Mouse (Mus musculus) hematopoietic stem cell, adult 5-6 weeks (primary cell): Measurements from ENCODE around the gene H1foo. TPM values are rescaled to one million over a fixed set of nuclear protein-coding genes. Genes with fewer than 3 reads are reported as not detected.

Experiments
- ATAC-seq, 2 experiments: fragments of 125-278 bp in 1 of 2; replicated peaks in 1 of 2; 2 replicates each; pipeline ENCODE4 v1.8.0; 2016 to 2017; ENCODE audit warnings: inconsistent platforms in 2 of 2, mild to moderate bottlenecking in 2 of 2, moderate number of reproducible peaks in 2 of 2, low read depth in 1 of 2, moderate TSS enrichment in 1 of 2; ENCODE audit not compliant: low FRiP score in 2 of 2, poor library complexity in 2 of 2, severe bottlenecking in 2 of 2, insufficient read depth in 1 of 2, low TSS enrichment in 1 of 2
- total RNA-seq: library from RNA; stranded (forward); fragments of 172-1452, 232-1000 nt; gene quantifications from 2 replicates; pipeline ENCODE4 v1.2.3, GENCODE M21; 2017

The H1foo gene
- total RNA-seq, 1 experiment from 2014 or later = not detected

DNA sequence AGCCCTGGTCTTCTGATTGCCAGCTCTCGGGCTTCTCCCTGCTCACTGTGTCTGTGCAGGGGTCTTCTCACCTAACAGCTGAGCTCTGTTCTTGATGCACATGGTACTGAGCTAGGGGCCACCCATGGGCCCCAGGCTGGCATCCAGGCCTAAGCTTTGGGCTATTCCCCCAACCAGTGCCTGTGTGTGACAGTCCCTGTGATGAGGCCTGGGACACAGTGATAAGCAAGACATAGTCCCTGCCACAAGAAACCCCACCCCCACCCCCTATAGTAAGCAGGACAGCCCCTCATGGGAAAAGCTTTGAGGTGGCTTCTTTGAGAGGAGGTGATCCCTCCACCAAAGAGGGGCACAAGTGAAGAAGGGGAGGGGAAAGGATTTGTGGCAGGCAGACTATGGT, 26.1 kb upstream of the H1foo start:
- ATAC-seq = no peak

DNA sequence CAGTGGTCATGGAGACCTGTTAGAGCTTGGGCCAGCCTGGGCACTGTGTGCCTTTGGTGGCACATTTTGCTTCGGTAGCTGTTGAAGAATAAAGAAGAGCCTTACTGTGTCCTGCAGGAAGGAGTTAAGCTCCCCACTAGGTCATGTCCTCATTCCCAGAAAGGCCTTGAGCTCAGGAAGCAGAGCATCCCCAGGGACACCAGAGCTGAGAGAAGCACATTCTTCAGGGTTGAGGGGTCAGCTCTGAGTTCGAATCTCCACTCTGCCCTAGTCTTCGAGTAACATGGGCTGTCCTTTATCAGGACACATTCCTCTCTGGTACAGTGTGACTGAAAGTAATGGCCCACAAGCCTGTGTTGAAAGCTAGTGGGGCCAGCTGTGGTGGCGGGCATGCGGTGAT, 24.9 kb upstream of the H1foo start:
- ATAC-seq = no peak

DNA sequence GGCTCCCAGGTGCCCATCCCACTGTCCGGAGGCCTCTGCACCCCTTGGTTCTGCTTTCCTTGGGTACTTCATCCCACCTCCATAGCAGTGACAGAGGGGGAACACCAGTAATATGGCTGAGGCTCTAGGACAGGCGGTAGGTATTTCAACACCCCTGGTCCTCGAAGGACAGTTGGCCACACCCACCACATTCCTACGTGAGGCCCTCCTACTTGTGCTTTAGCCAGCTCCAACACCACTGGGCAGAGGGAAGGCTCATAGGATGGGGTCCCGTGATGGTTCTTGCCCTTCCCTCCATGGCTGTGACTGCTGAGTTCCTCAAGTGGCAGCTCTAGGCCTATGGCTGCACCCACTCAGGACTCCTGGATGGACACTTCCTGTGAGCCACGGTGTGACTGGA, 19.9 kb upstream of the H1foo start:
- no peak for ATAC-seq

DNA sequence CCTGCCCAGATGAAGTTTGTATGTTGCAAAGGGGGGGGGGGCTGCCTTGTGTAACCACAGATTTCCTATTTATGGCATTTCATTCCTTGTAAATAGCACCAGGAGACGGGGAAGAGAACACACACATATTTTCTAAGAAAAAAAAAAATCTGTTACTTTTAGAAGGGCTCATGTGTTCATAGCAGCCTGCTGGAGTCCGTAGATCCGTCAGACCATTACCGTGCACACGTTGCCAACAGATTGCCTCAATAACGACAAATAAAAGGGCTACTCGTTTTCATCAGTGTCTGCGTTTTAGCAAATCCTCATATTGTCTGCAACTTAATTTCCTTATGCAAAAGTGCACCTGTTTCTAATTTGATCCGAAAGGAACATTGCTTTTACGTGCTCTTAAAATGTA, 18.3 kb upstream of the H1foo start:
- ATAC-seq = no peak

DNA sequence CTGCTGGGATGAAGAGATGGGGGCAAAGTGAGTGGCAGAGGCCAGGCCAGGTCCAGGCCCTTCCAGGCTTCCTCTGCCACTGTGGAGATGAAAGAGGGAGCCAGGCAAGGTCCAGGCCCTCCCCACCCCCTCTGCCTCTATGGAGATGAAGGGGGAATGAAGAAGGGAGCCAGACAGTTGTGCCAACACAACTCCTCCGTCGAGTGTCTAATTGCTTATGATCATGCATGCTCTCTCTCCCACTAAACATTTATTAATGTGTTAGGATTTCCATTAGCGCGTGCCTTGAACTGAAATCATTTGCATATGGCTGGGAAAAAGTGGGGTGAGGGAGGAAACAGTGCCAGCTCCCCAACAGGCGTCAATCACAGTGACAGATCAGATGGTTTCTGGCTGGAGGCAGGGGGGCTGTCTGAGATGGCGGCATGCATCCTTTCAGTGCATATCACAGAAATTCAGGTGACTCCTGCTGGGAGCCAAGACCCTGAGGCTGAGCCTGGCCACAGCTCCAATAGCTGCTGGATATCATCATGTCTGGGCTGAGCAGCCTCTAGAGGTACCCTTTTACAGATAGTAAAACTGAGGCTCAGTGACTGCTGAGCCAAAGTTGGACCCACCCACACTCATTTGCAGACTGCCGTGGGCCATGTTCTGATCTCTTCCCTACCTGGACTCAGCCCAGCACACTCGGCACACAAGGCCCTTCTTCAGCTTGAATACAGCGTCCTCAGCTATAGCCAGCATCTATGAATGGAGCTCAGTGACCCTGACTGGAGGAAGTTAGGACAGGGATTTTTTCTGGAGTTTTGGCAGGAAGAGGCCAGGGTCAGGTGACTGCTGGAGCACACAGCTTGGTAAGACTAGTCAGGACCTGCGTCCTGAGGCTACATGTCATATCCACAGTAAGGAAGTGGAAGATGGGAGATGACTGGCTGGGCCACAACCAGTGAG, 17.2 kb upstream of the H1foo start:
- ATAC-seq = no peak

DNA sequence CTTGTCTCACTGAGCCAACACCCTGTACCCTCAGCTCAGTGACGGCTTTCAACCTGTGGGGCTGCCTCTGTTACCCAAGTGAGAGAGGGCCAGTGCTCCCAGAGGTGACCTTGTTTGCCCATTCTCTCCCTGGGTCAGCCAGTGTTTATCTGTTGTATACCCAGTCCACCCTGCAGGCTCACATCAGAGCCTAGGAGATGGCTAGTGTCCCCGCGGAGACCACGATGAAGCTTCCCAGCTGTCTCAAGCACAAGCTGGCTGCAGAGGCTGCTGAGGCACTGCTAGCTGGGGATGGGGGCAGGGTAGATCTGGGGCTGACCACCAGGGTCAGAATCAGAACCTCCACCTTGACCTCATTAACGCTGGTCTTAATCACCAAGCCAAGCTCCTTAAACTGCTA, 14.7 kb upstream of the H1foo start:
- ATAC-seq = no peak

DNA sequence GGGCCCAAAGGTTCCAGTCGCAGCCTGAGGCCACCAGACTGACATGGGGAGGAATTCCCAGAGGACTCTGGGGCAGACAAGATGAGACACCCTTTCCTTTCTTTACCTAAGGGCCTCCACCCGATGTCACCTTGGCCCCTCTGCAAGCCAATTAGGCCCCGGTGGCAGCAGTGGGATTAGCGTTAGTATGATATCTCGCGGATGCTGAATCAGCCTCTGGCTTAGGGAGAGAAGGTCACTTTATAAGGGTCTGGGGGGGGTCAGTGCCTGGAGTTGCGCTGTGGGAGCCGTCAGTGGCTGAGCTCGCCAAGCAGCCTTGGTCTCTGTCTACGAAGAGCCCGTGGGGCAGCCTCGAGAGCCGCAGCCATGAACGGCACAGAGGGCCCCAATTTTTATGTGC, 13.1 kb upstream of the H1foo start, which contains the start of gene Rho:
TSS of gene Rho (plus strand) at position 110 of the 400 bp plus-strand sequence.
- no peak for ATAC-seq

DNA sequence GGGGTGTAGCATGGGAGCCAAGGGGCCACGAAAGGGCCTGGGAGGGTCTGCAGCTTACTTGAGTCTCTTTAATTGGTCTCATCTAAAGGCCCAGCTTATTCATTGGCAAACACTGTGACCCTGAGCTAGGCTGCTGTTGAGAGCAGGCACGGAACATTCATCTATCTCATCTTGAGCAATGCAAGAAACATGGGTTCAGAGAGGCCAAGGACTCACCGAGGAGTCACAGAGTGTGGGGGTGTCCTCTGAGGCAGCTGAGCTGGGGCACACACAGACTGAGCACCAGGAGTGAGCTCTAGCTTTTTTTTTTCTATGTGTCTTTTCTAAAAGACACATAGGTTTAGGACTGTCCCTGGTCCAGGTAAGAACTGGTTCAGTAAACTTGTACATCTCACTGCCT, 12.3 kb upstream of the H1foo start:
- ATAC-seq = no peak

DNA sequence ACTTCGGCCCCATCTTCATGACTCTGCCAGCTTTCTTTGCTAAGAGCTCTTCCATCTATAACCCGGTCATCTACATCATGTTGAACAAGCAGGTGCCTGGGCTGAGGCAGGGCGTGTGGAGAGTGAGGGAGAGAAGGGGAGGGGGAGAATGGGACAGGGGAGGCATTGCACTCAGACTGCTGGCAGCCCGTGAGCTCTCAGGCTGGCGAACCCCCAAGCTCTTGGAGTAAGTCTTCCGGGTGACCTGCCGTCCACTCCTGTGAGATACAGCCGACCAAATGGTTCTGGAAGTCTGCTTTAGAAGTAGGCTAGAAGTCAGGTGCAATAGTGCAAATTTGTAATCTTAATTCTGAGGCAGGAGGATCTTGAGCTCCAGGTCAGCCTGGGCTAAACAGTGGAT, 9.2 kb upstream of the H1foo start:
- ATAC-seq = no peak

DNA sequence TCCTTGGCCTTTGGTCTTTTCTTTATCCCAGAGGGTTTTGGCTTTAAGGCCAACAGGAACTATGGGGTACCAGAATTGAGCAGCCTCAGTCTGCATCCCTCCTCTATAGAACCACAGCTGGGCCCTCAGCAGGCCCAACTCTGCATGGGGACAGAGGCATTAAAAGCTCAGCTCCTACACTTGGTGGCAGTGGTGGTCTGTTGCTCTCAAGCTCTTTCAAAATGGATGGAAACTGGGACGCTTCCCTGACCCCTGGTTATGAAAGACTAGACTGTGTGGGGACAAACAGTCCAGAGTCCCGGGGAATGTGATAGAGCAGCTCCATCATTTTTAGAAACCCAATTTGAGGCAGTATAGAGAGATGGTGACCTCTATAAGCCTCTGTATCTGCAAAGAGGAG, 6.7 kb upstream of the H1foo start:
- no peak for ATAC-seq

DNA sequence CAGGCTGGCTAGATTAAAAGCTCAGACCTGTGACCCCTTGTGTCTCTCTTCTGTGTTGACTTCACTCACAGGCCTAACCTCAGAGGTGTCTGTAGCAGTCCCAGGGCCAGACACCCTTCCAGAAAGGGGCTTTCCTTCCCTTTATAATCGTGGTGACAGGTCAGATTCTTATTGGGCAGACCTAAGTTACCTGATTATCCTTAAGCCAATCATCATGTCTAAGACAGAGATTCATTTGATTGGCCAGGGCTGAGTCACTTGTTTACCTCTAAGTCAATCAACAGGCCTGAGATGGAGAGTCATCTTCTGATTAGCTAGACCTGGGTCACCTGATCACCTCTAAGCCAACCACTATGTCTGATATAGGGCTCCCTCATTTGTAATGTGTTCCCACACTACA, 5.9 kb upstream of the H1foo start:
- ATAC-seq = no peak

DNA sequence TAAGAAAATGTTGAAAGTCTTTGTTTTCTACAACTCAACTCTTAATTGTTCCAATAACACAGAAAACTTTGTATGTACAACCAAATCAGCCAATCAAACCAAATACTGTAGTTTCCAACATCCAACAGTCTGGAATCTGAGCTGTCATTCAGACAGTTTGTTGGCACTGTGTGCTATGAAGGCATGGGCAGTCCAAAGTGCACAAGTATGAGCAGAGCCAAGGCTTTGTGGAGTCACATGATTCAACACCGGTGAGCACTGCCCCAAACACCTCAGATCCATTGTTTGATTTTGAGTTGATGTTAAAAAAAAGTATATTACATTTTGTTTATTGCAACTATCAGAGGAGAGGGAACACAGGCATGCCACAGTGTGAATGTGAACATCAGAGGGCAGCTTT, 4.1 kb upstream of the H1foo start:
- ATAC-seq = no peak

DNA sequence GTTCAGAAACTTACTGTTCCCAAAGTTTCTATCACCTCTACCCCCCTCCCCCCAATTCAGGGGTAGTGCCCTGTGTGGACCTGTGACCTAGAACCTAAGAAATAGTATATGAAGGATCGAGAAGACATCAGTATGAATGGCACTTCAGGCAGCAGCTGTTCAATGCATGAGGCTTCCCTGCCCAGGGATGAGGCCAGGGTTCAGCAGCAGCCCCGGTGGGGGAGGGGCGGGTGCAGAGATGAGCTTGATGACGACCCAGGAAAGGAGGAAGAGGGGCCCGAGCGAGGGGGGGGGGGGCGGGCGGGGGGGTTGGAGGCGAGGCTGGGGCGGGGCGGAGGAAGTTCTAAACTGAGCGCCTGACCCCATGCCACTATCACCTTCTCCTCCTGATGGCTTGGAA, 3.6 kb upstream of the H1foo start:
- 0 out of 4 replicates have a peak, but pooled peaks of 1 of the 2 experiments have one; percentile 17 for ATAC-seq

DNA sequence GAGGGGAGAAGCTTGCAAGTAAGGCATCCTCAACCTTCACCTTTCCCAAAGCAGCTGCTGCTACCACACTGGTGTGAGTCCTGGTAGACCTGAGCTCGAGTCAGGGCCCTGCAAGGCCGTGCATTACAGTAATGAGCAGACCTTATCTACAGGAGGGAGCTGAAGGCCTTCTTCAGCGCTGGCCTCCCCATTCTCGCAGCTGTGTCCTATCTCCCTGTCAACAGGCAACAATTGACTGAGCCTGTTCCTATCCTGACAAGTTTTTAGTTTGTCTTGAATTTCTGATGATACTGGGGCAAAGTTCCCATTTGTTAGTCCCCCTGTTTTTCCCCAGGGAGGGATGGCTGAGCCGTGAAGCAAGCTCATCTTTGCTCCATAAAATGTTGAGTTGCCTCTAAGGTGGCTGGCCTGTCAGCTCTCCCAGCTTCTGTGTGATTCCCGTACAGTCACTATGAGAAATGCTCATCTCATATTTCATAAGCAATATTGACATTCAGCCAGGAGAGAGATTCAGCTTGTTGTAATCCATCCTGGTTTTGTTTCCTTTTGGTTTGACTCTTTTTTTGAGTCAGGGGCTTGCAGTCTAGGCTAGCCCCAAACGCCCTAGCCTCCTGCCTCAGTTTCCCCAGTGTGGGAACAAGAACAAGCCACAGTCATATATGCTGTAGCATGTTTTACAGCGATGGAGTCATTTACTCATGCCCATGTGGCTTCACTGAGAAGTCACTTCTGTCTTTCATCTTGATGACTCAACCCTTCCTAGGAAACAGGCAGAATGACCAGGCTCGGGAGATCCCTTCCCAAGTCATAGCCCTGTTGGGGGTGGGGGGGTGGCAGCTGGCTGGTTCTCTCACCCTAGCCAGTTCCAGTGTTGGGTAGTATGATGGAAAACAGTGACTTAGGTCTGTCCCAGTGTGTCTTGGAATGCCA, 975 bp upstream of the H1foo start:
- no peak for ATAC-seq

DNA sequence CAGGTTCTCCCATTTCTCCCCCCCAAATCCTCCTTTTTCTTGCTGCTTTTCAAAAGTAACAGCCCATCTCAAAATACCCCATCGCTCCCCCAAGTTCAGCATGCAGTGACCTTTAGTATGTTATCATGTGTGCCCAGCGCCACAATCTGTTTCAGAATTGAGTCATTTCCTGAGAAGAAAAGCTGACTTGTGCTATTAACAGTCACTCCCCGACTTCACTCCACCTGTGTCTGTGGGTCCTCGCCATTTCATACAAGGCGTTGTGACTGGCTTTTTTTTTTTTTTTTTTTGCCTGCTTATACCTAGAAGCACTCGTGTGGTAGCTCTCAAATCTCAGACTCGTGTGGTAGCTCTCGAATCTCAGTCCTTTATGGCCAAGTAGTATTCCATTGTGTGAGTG, 895 bp downstream of the H1foo start:
- ATAC-seq = no peak

DNA sequence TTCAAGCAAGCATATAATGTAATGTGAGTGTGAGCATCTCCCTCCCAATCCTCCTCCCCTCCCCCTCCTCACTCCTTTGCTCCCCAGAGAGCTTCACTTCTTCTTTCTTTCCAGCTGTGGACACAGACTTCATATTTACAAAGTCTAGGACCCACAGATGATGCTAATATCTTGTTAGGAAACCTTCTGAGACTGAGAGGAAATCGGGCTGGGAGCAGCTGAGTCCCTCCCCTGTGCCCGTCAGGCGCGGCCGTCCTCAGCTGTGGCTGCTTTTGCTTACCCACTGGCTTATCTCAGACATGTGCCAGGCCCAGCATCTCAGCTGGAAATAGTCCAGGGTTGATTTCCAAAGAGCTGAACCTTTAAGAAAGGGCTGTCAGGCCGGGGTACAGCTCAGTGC, 1.7 kb downstream of the H1foo start:
- ATAC-seq = peak in 1 of 2 experiments; percentile 23; a peak in 1 of 4 replicates

DNA sequence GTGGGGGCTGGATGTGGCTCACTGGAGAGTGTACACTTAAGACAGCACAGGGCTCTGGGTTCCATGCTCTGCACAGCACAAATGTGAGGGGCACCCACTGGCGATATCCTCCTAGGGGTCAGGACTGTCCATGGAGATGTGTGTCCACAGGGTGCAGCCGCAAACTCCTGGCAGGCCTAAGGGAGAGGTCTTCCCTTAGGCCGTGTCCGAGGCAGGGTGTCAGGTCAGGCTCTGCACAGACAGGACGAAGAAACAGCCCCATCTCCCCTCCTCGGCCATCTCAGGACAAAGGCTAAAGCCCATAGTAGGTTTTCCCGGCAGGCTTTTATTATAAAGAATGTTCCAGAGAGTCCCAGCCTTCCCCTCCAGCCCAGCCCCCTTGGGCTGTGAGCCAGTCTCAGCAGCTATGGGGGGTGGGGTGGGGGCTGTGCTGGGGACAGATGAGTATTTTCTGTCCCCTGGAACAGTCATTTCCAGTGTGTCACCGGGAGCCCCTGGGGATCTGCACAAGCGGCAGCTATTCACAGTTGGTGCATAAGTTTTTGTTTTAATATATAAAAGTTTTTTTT, 9.9 kb downstream of the H1foo start:
- no peak for ATAC-seq

DNA sequence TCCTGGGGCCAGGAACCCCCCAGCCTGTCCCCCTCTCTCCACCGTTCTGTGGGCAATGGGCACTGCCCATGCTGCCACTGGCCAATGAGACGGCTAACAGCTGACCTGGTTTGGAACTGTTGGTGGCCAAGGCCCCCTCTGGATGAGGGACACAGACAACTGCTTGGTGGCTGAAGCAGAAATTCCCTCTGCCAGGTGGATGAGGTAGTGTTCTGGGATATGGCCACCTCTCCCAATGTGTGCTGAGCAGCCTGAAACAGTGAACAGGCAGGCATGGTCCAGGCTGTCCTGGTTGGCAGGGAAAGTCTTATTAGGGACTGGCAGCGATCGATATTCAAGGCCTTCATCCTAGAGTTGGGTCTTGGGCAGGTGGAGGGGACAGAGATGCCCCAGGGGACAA, 10.4 kb downstream of the H1foo start:
- no peak for ATAC-seq
